Mouse (Mus musculus) limb, embryonic 13.5 days (tissue): ENCODE data around the gene Tmem256. TPM values are rescaled to one million over a fixed set of nuclear protein-coding genes. Genes with fewer than 3 reads are reported as not detected.

Experiments used
- ATAC-seq: fragments of 200-750 bp; cut with Nextera tagmentation; 2 replicates; pipeline ENCODE4 v1.8.0; 2017; ENCODE audit warnings: low read depth, moderate number of reproducible peaks, moderate TSS enrichment; ENCODE audit not compliant: low FRiP score
- H3K27ac ChIP-seq: fragments of 300-500 bp; sonication (generic); 2 replicates; pipeline ENCODE4 v1.5.1; 2015; ENCODE audit warnings: inconsistent platforms, mild to moderate bottlenecking, moderate library complexity
- H3K27me3 ChIP-seq: fragments of 300-500 bp; sonication (generic); 2 replicates; pipeline ENCODE4 v1.6.1; 2015; ENCODE audit warnings: mild to moderate bottlenecking, inconsistent platforms
- H3K36me3 ChIP-seq: fragments of 300-500 bp; sonication (generic); 2 replicates; pipeline ENCODE4 v1.6.1; 2015; ENCODE audit warnings: inconsistent platforms, mild to moderate bottlenecking, moderate library complexity
- H3K4me1 ChIP-seq: fragments of 300-500 bp; sonication (generic); 2 replicates; pipeline ENCODE4 v1.6.1; 2015; ENCODE audit warnings: inconsistent platforms
- H3K4me2 ChIP-seq: fragments of 300-500 bp; sonication (generic); replicated peaks from 2 replicates; pipeline ENCODE4 v1.6.1; 2015; ENCODE audit warnings: inconsistent platforms, mild to moderate bottlenecking, moderate library complexity
- H3K4me3 ChIP-seq: fragments of 300-500 bp; sonication (generic); 2 replicates; pipeline ENCODE4 v1.5.1; 2015; ENCODE audit warnings: moderate library complexity, mild to moderate bottlenecking, inconsistent platforms
- H3K9ac ChIP-seq: fragments of 300-500 bp; sonication (generic); 2 replicates; pipeline ENCODE4 v1.6.1; 2015; ENCODE audit warnings: mild to moderate bottlenecking, inconsistent platforms
- H3K9me3 ChIP-seq: fragments of 300-500 bp; sonication (generic); 2 replicates; pipeline ENCODE4 v1.6.1; 2016; ENCODE audit warnings: inconsistent platforms
- WGBS: fragments of 180-500 bp; shearing (Covaris S2); methylation state at CpG from one replicate; pipeline ENCODE4 v1.1.7; 2015; 5-methylcytosine and 5-hydroxymethylcytosine counted together
- polyA plus RNA-seq: library from polyadenylated mRNA; unstranded; fragments of >200 nt; fragmentation: Nextera tagmentation; extraction: Ambion mirVana; gene quantifications from 2 replicates; pipeline ENCODE4 v1.2.1, GENCODE M21; 2015

Tmem256 gene
- polyA plus RNA-seq, 1 experiment from 2014 or later, result 376 TPM

DNA sequence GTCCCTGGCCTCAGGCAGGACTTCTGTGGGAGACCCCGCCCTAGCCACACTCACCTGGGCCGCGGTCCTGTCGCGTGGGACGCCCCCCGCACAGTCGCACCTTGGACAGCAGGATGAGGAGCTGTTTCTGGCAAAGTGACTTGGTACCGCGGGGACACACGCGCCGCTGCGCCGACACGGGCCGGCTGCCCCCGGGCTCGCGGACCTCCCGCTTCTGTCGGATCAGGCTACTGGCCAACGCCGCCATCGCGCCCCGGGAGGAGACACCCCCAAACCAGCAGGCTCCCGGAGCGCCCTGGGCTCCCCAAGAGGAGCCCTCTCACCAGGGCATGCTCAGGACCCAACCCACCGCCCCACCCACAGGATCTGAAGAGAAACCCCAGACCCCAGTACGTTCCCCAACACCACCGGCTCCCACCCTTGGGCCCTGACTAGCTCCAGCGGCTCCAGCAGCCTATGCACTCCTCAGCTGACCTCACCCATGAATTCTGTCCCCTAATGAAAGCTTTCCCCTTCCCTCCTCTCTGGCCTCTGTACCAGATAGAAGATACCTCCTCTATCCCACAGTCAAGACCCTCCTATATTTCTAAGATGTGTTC, 36.8 kb upstream of the Tmem256 start, which contains the start of gene Fgf11:
Fgf11 (minus strand) TSS at position 479 of the 599 bp plus-strand sequence.
- WGBS, result 1% methylated on average over 33 of the region's 33 CpGs
- H3K27me3 ChIP-seq, result peaks cover 93% of the 10 kb centered on the region
- H3K9me3 ChIP-seq, result no peaks in the 10 kb centered on the region
- ATAC-seq, result no peak
- peaks cover 63% of the 10 kb centered on the region for H3K4me1 ChIP-seq
- peak within 1 kb of the TSS; percentile 92 for H3K4me2 ChIP-seq
- peak within 1 kb of the TSS; percentile 79 for H3K9ac ChIP-seq
- H3K4me3 ChIP-seq, result peak within 1 kb of the TSS; percentile 57
- no peaks in the 10 kb centered on the region for H3K36me3 ChIP-seq
- peak within 1 kb of the TSS; percentile 61; the same call in 1 of the 2 replicates for H3K27ac ChIP-seq

DNA sequence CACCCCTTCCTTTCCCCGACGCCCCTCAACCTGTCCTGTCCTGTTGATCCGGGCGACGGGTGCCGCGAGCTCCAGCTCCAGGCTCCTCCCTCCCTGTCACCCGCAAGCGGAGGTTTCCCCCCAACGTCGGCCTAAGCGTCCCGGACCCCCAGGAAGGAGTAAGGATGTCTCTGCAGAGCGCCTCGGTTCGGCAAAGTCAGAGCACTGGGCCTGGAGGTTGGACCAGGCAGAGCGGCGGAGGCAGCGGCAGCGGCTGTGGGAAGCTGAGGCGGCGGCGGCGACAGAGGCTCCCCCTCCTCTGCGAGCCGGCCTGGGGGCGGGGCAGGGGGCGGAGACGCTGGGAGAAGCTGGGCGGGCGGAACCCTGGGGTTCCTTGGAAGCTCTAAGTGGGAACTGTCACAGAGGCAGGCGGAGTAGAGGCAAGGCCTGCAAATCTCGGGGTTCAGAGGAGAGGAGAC, 35.6 kb upstream of the Tmem256 start:
- H3K27me3 ChIP-seq, result peaks cover 94% of the 10 kb centered on the region

DNA sequence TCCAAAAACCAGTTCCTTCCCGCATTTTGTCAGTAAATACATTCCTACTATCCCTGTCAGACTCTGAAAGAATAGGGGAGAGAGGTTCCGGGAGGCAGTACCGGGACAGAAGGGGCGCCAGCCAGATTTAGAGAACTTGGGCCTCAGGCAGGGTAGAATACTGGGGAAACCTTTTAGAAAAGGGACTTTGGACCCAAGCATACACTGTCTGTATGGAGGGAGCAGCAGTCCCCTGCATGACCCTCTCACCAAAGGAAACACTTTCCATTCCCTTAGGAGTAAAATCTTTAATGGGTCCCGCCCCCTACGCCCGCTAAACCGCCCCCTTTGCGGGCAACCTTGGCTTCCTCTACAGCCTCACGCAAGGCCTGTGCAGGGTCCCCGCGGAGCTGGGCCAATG, 35.0 kb upstream of the Tmem256 start:
- Histone ChIP-seq H3K4me2 (peak overlapping the region; percentile 92), H3K9me3 (no peaks in the 10 kb centered on the region), H3K4me1 (peaks cover 63% of the 10 kb centered on the region), H3K36me3 (no peaks in the 10 kb centered on the region), H3K27me3 (peaks cover 93% of the 10 kb centered on the region), H3K27ac (0 out of 2 replicates have a peak overlapping the region, but pooled peaks have one; percentile 3), H3K9ac (peak overlapping the region; percentile 79), H3K4me3 (peak overlapping the region; percentile 57)
- ATAC-seq, result no peak
- 1% methylated on average over 12 of the region's 12 CpGs for WGBS

More for the DNA sequence above, 35.6 kb upstream of the Tmem256 start:
- Histone ChIP-seq H3K36me3 (no peaks in the 10 kb centered on the region), H3K9ac (peak overlapping the region; percentile 79), H3K9me3 (no peaks in the 10 kb centered on the region), H3K4me1 (peaks cover 63% of the 10 kb centered on the region), H3K4me2 (peak overlapping the region; percentile 92), H3K4me3 (peak overlapping the region; percentile 57), H3K27ac (0 out of 2 replicates have a peak overlapping the region, but pooled peaks have one; percentile 17)
- ATAC-seq, result 0 out of 2 replicates have a peak, but pooled peaks have one; percentile 33
- under 1% methylated on average over 32 of the region's 33 CpGs for WGBS

DNA sequence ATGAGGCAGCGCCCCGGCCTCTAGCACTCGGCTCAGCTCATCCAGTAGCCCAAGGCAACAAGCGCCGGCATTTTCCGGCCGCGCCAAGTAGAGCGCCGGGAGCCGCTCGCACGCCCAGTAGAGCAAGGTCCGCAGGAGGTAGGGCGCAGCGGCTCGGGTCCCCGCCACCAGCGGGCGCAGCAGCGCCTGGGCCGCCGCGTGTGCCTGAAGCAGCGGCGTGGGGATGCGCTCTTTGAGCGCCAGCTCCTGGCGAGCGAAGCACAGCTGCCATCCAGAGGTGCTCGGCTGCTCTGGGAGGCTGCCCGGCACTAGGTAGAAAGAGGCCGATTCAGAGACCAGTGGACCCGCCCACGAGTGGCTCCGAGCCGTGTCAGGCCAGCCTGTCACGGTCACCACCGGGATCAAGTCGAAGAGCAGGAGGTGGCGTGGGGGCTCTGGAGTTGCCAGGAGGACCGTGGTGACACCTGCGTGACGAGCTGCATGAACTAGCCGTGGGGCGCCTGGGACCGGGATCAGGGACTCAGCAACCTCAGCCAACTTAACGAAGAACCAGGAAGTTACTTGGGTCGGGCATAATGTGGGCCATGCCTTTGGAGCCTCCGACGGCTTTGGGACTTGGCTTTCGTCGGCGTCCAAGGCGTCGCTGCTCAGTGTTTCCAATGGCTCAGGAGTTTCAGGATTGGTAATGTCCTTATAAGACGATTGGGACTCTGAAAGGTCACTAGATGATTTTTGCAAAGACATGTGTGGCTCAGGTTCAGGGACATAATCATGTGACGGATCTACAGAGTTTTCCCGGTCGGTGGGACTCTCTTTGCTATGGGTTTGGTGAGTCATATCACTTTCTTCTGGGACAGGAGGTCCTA, 34.3 kb upstream of the Tmem256 start:
- Histone ChIP-seq H3K9ac (peak overlapping the region; percentile 79), H3K27me3 (peaks cover 86% of the 10 kb centered on the region), H3K4me3 (peak overlapping the region; percentile 57), H3K4me2 (peak overlapping the region; percentile 92), H3K27ac (0 out of 2 replicates have a peak overlapping the region, but pooled peaks have one; percentile 3), H3K36me3 (no peaks in the 10 kb centered on the region), H3K9me3 (no peaks in the 10 kb centered on the region), H3K4me1 (peaks cover 61% of the 10 kb centered on the region)
- peak; percentile 26; the same call in 1 of the 2 replicates for ATAC-seq
- 2% methylated on average over 60 of the region's 60 CpGs for WGBS

DNA sequence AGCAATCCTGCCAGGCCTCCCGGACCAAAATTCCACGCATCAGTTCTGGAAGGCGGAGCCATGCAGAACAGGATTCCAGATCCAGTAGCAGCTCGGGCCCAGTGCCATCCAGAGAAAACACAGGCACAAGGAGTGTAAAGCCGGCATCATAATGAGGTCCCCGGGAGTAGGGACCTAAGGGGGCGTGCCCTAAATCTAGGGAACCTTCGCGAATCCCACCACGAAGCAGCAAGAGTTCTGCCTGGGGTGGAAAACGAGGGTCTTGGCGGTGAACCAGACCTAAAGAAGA, 33.7 kb upstream of the Tmem256 start:
- ATAC-seq, result no peak
- Histone ChIP-seq H3K4me1 (peaks cover 55% of the 10 kb centered on the region), H3K9ac (peak overlapping the region; percentile 39; the same call in 1 of the 2 replicates), H3K4me3 (peak overlapping the region; percentile 57), H3K36me3 (no peaks in the 10 kb centered on the region), H3K27ac (no peak overlapping the region), H3K27me3 (peaks cover 80% of the 10 kb centered on the region), H3K4me2 (peak overlapping the region; percentile 92), H3K9me3 (no peaks in the 10 kb centered on the region)
- WGBS, result 6% methylated on average over 12 of the region's 12 CpGs

DNA sequence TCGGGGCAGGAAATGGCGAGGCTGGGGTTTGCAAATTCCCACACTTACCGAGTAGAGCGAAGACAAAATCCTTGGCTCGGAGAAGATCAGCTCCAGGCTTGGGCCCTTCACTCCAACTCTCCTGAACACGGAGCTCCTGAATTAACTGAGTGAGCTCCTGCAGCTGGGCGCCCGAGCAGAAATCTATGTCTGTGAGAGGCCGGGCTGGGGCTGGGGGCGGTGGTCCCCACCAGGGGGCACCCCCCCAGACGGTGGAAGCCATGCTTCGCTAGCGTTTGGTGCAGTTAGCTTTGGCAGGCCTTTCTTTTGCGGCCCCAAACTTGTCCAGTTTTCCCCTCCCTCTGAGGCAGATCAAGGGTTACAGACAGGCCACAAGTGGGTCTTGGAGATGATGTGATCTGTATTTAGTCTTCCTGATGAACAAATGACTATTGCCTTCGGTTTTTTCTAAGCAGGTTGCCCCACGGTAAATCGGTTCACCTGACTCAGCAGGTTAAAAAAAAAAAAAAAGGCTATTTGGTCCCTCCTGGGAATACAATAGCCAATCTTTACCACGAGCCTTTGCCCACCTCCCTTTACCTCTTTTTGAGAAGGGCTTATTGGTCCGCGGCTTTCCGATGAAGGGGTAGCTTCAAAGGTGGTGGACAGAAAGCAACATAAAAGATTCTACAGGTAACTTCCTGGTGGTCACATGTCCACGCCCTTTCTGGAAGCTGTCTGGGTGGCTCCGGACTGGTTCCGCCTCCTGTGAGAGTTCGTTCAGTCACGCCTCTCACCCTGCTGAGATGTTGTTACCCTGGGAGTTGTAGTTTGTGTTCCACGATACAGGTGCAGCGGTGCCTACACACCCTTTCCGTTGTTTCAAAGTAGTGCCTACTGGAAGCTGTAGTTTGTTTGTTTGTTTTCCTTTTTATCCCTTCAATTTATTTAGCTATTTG, 33.1 kb upstream of the Tmem256 start, which contains the start of gene Tmem102:
Tmem102 (minus strand) TSS at position 653 of the 938 bp plus-strand sequence.
- H3K27ac ChIP-seq, result no peak within 1 kb of the TSS
- H3K9ac ChIP-seq, result peak within 1 kb of the TSS; percentile 39; the same call in 1 of the 2 replicates
- 6% methylated on average over 29 of the region's 29 CpGs for WGBS
- H3K4me2 ChIP-seq, result peak within 1 kb of the TSS; percentile 92
- H3K4me3 ChIP-seq, result peak within 1 kb of the TSS; percentile 57
- H3K36me3 ChIP-seq, result no peaks in the 10 kb centered on the region
- H3K27me3 ChIP-seq, result peaks cover 73% of the 10 kb centered on the region
- no peak for ATAC-seq
- H3K9me3 ChIP-seq, result no peaks in the 10 kb centered on the region
- peaks cover 49% of the 10 kb centered on the region for H3K4me1 ChIP-seq

DNA sequence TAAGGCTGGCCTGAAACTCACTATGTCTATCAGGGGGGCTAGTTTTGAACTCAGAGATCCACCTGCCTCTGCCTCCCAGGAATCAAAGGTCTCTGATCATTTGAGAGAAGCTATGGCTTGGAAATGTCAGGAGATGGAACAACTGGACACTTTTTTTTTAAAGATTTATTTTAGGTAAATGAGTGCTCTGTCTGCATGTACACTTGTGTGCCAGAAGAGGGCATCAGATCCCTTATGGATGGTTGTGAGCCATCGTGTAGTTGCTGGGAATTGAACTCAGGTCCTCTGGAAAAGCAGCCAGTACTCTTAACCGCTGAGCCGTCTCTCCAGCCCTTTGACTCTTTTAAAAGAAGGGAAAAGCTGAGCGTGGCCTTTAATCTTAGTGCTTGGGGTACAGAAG, 31.9 kb upstream of the Tmem256 start:
- Histone ChIP-seq H3K9ac (no peak overlapping the region), H3K36me3 (no peaks in the 10 kb centered on the region), H3K4me3 (no peak overlapping the region), H3K9me3 (no peaks in the 10 kb centered on the region), H3K27ac (no peak overlapping the region), H3K4me2 (no peak overlapping the region), H3K4me1 (peaks cover 38% of the 10 kb centered on the region), H3K27me3 (peaks cover 68% of the 10 kb centered on the region)
- 77% methylated on average over 4 of the region's 4 CpGs for WGBS
- ATAC-seq, result no peak

DNA sequence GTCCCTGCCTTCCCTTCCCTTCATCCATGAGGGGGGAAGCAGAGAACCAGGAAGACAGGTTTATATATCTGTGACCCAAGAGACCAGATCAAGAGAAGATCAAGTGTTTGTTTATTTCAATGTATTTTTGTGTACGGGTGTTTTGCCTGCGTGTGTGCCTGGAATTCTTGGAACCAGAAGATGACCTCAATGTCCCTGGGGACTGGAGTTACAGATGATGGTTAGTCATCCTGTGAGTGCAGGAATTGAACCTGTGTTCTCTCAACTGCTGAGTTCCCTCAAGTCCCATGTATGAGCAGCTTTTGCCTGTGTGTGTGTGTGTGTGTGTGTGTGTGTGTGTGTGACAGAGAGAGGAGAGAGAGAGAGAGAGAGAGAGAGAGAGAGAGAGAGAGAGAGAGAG, 30.7 kb upstream of the Tmem256 start:
- peaks cover 25% of the 10 kb centered on the region for H3K4me1 ChIP-seq
- no peaks in the 10 kb centered on the region for H3K36me3 ChIP-seq
- H3K9me3 ChIP-seq, result no peaks in the 10 kb centered on the region
- no peak overlapping the region for H3K4me3 ChIP-seq
- peaks cover 55% of the 10 kb centered on the region for H3K27me3 ChIP-seq
- no peak overlapping the region for H3K4me2 ChIP-seq
- ATAC-seq, result no peak
- H3K9ac ChIP-seq, result no peak overlapping the region
- no peak overlapping the region for H3K27ac ChIP-seq
- 78% methylated on average over 2 of the region's 2 CpGs for WGBS

DNA sequence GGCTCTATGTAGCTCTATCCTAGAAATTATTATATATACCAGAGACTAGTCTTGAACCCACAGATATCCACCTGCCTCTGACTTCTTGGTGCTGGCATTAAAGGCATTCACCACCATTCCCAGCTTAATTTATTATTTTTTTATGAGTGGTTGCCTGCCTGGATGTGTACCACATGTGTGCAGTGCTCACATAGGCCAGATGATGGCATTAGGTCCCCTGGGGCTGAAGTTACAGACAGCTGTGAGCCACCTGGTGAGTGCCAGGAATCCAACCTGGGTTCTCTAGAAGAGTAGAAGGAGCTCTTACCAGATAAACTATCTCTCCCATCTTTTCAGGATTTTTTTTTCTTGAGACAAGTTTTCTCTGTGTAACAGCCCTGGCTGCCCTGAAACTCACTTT, 28.0 kb upstream of the Tmem256 start:
- H3K4me2 ChIP-seq, result no peak overlapping the region
- H3K4me1 ChIP-seq, result no peaks in the 10 kb centered on the region
- H3K9me3 ChIP-seq, result no peaks in the 10 kb centered on the region
- H3K4me3 ChIP-seq, result no peak overlapping the region
- no peak overlapping the region for H3K9ac ChIP-seq
- H3K36me3 ChIP-seq, result no peaks in the 10 kb centered on the region
- peaks cover 29% of the 10 kb centered on the region for H3K27me3 ChIP-seq
- ATAC-seq, result no peak
- H3K27ac ChIP-seq, result no peak overlapping the region

DNA sequence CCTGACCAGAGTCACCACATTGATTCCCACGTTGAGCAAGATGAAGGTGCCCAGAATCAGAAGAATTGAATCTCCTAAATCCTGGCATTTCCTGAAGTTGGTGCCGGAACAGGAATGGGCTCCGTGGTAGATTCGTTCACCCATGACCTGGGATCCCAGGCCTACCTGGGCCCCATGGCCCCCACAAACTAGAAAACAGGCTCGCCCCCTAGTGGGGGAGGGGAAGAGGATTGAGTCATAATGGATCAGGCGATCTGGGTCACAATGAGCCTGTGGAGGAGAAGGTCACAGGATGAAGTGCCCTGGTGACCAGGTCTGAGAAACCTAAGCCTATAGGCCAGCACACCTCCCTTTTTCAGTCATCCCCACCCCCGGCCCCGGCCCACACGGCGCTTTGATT, 23.2 kb upstream of the Tmem256 start, which contains the start of gene Gm39566:
Gm39566 (minus strand) TSS at position 144 of the 400 bp plus-strand sequence.
- Histone ChIP-seq H3K4me1 (no peaks in the 10 kb centered on the region), H3K9ac (no peak within 1 kb of the TSS), H3K36me3 (no peaks in the 10 kb centered on the region), H3K27me3 (no peaks in the 10 kb centered on the region), H3K4me2 (no peak within 1 kb of the TSS), H3K27ac (no peak within 1 kb of the TSS), H3K9me3 (peaks cover 19% of the 10 kb centered on the region; the same call in 1 of the 2 replicates), H3K4me3 (no peak within 1 kb of the TSS)
- 62% methylated on average over 10 of the region's 10 CpGs for WGBS
- no peak for ATAC-seq

DNA sequence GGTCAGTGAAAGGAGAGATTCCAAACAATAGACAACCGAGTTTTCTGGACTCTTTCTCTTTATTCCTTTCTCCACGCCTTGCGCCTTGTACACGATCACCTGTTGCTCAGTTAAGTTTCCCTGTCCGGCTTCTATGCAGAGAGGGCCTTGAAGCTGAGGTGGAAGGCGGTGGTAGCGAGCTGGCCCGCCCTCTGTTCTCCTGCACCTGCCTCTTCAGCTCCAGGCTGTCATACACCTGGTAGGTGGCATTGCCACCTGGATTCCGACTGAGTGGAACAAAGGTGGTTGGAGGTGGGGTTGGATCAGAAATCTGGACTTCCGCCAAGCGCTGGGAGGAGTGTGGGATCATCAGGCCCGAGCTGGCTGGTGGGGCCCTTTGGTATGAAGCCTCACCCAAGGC, 21.8 kb upstream of the Tmem256 start:
- Histone ChIP-seq H3K4me1 (no peaks in the 10 kb centered on the region), H3K27me3 (no peaks in the 10 kb centered on the region), H3K9ac (no peak overlapping the region), H3K27ac (no peak overlapping the region), H3K9me3 (peaks cover 19% of the 10 kb centered on the region; the same call in 1 of the 2 replicates), H3K4me2 (no peak overlapping the region), H3K36me3 (no peaks in the 10 kb centered on the region), H3K4me3 (no peak overlapping the region)
- 87% methylated on average over 12 of the region's 12 CpGs for WGBS
- ATAC-seq, result no peak
